Mouse (Mus musculus) erythroblast, embryonic 14.5 days (primary cell): Measurements from ENCODE around the gene Nfib.

Experiments
- GATA1 ChIP-seq: IDR thresholded peaks from 2 replicates; pipeline ENCODE4 v1.6.1; 2012; ENCODE audit warnings: low read length, inconsistent platforms, mixed read lengths
- TAL1 ChIP-seq: IDR thresholded peaks from 3 replicates; pipeline ENCODE4 v1.6.1; 2012; ENCODE audit warnings: low read length, inconsistent platforms, mixed read lengths

GRCm38 (mm10) chr4:82325409-82326139, 380.0 kb downstream of the Nfib start:
- TF ChIP-seq GATA1 = no peak
- TF ChIP-seq TAL1 = no peak
